Mouse (Mus musculus) forebrain, embryonic 14.5 days (tissue): ENCODE measurements around the gene Efcab5. TPM values are rescaled to one million over a fixed set of nuclear protein-coding genes. Genes with fewer than 3 reads are reported as not detected.
"Not testable (repeated sequence)": the region's sequence is repeated elsewhere in the genome, so short reads cannot be mapped to it uniquely, and the experiment has no call there.

Source experiments
- ATAC-seq: fragments of 200-750 bp; cut with Nextera tagmentation; 2 replicates; pipeline ENCODE4 v1.8.0; 2017; ENCODE audit warnings: mild to moderate bottlenecking, moderate library complexity
- DNase-seq: peaks from one replicate; pipeline ENCODE4 v3.0.0-alpha.2; 2015; ENCODE audit warnings: low spot score
- H3K27ac ChIP-seq: fragments of 300-500 bp; sonication (generic); 2 replicates; pipeline ENCODE4 v1.5.1; 2014; ENCODE audit warnings: low read depth, mild to moderate bottlenecking, control low read depth, low read length, moderate library complexity
- H3K27me3 ChIP-seq: fragments of 300-500 bp; sonication (generic); replicated peaks from 2 replicates; pipeline ENCODE4 v1.6.1; 2014; ENCODE audit warnings: low read length, control low read depth, mixed read lengths; ENCODE audit not compliant: control insufficient read depth, insufficient read depth
- H3K36me3 ChIP-seq: fragments of 300-500 bp; sonication (generic); 2 replicates; pipeline ENCODE4 v1.6.1; 2014; ENCODE audit warnings: low read length, control low read depth; ENCODE audit not compliant: control insufficient read depth, insufficient read depth
- H3K4me1 ChIP-seq: fragments of 300-500 bp; sonication (generic); 2 replicates; pipeline ENCODE4 v1.6.1; 2014; ENCODE audit warnings: antibody characterized with exemption, low read length, control low read depth; ENCODE audit not compliant: control insufficient read depth, insufficient read depth
- H3K4me2 ChIP-seq: fragments of 300-500 bp; sonication (generic); 2 replicates; pipeline ENCODE4 v1.6.1; 2014; ENCODE audit warnings: mild to moderate bottlenecking, control low read depth, low read length
- H3K4me3 ChIP-seq: fragments of 300-500 bp; sonication (generic); 2 replicates; pipeline ENCODE4 v1.5.1; 2014; ENCODE audit warnings: low read depth, low read length, control low read depth
- H3K9ac ChIP-seq: fragments of 300-500 bp; sonication (generic); 2 replicates; pipeline ENCODE4 v1.6.1; 2014; ENCODE audit warnings: mild to moderate bottlenecking, low read length, control low read depth, moderate library complexity
- H3K9me3 ChIP-seq: fragments of 300-500 bp; sonication (generic); replicated peaks from 2 replicates; pipeline ENCODE4 v1.6.1; 2016; ENCODE audit warnings: low read length, control low read depth, mixed read lengths; ENCODE audit not compliant: control insufficient read depth
- WGBS: fragments of 180-500 bp; shearing (Covaris S2); extraction: QIAGEN DNeasy Blood & Tissue Kit; methylation state at CpG from one replicate; pipeline ENCODE4 v1.1.7; 2014; 5-methylcytosine and 5-hydroxymethylcytosine counted together
- polyA plus RNA-seq: library from polyadenylated mRNA; unstranded; fragments of >200 nt; fragmentation: Nextera tagmentation; extraction: Ambion mirVana; gene quantifications from 2 replicates; pipeline ENCODE4 v1.2.1, GENCODE M21; 2014

Gene Efcab5
- polyA plus RNA-seq, 1 experiment from 2014 or later: 0.74 TPM

DNA sequence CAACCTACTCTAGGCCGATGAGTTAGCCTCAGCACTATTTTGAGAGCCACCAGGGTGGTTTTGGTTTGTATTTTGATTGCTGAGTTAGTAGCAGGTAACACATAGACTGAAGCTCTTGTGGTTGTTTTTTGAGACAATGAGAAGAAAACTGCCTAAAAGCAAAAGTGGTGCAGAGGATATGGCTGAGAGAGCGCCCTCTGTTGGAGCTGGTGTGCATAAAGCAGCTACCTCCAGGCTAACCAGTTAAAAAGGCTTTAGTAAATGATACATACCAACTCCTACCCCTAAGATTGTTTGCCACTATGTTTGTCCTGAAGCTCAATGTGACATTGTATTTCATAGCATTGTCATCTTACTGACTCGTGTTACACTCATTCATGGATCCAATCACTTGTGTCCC lies 56.2 kb downstream of the Efcab5 start:
- no peaks in the 10 kb centered on the region for H3K36me3 ChIP-seq
- no peaks in the 10 kb centered on the region for H3K9me3 ChIP-seq
- H3K27me3 ChIP-seq: no peaks in the 10 kb centered on the region
- 59% methylated on average over 3 of the region's 3 CpGs for WGBS
- DNase-seq: no peak
- no peak for ATAC-seq
- H3K4me1 ChIP-seq: no peaks in the 10 kb centered on the region
- no peak overlapping the region for H3K27ac ChIP-seq
- no peak overlapping the region for H3K4me2 ChIP-seq
- no peak overlapping the region for H3K9ac ChIP-seq
- no peak overlapping the region for H3K4me3 ChIP-seq

DNA sequence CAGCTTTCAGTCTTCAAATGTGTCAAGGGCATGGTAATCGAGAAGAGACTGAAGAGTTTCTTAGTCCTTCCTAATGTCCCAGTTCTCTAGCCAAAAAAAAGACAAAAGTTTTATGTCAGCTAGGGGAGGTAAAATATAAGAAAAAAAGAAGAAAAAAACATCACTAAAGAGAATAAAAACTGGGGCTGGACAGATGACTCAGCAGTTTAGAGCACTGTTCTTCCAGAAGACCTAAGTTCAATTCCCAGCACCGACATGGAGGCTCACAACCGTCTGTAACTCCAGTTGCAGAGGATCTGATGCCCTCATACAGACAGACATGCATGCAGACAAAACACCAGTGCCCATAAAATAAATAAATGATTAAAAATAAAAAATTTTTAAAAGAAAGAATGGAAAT lies 60.2 kb downstream of the Efcab5 start:
- no peak overlapping the region for H3K4me3 ChIP-seq
- no peaks in the 10 kb centered on the region for H3K9me3 ChIP-seq
- no peak for ATAC-seq
- no peak overlapping the region for H3K4me2 ChIP-seq
- no peaks in the 10 kb centered on the region for H3K27me3 ChIP-seq
- no peak overlapping the region for H3K27ac ChIP-seq
- no peaks in the 10 kb centered on the region for H3K4me1 ChIP-seq
- no peak for DNase-seq
- 91% methylated on average over 3 of the region's 3 CpGs for WGBS
- H3K9ac ChIP-seq: no peak overlapping the region
- H3K36me3 ChIP-seq: no peaks in the 10 kb centered on the region

DNA sequence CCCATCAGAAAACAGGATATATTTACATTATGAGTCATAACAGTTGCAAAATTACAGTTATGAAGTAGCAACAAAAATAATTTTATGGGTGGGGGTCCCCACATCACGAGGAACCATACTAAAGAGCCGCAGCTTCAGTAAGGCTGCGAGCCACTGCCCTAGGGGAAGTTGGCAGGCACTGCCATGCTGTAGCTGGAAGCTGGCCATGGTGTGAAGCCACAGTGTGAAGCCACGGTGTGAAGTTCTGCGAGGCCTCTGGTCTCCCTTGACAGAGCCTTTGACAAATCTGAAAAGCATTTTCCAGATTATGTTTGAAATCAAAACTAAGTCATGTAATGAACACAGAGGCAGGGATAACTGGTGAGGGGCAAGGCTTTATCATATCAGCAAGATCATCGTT lies 77.6 kb downstream of the Efcab5 start:
- 69% methylated on average over 6 of the region's 6 CpGs for WGBS
- ATAC-seq: no peak

DNA sequence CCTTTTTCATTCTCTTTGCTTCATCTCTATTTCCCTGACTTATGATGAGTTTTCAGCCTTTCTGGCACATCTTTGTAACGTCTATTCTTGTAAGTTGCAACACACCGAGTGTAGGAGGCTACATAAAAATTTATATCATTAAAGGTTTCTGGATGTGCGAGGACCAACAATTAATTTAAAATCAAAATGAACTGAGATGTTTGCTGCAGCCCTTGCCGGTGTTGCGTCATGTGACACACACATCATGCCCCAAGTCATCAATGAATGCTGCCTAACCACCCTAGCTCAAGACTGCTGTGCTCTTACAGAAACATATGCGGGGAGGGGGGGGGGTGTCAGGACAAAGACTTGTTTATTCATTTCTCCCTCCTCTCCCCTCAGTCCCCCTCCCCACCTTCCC lies 80.3 kb downstream of the Efcab5 start:
- Histone ChIP-seq H3K4me3 (no peak overlapping the region), H3K4me2 (no peak overlapping the region), H3K27me3 (no peaks in the 10 kb centered on the region), H3K9me3 (no peaks in the 10 kb centered on the region), H3K9ac (no peak overlapping the region), H3K4me1 (no peaks in the 10 kb centered on the region), H3K27ac (no peak overlapping the region), H3K36me3 (no peaks in the 10 kb centered on the region)
- no peak for DNase-seq
- 90% methylated on average over 6 of the region's 6 CpGs for WGBS
- ATAC-seq: no peak

More for the DNA sequence above, 77.6 kb downstream of the Efcab5 start:
- H3K27ac ChIP-seq: no peak overlapping the region
- H3K4me1 ChIP-seq: no peaks in the 10 kb centered on the region
- H3K36me3 ChIP-seq: no peaks in the 10 kb centered on the region
- H3K9me3 ChIP-seq: no peaks in the 10 kb centered on the region
- no peaks in the 10 kb centered on the region for H3K27me3 ChIP-seq
- no peak overlapping the region for H3K9ac ChIP-seq
- no peak for DNase-seq
- H3K4me2 ChIP-seq: no peak overlapping the region
- H3K4me3 ChIP-seq: no peak overlapping the region

DNA sequence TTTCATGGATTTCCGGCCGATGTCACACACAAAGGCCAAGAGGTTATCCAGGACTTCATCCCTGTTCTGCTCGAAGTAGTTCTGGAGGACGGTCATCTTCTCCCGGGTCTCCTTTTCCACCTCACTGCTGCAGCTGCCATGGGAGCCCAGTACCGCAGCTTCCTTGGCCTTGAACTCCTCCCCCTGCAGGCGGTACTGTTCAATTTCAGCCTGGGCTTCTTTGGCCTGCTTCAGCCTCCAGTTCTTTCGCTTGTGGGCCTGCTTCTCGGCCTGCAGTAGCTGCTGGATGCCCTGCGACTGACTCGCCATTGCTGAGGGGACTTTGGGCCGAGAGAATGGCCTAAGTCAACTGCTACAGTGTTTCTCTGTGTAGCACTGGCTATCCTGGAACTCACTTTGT lies 80.9 kb downstream of the Efcab5 start:
- not testable (repeated sequence) for DNase-seq, H3K9me3 ChIP-seq, H3K36me3 ChIP-seq, H3K27ac ChIP-seq, H3K27me3 ChIP-seq, H3K4me2 ChIP-seq, H3K4me3 ChIP-seq, ATAC-seq, H3K9ac ChIP-seq, H3K4me1 ChIP-seq
- 78% methylated on average over 12 of the region's 12 CpGs for WGBS

DNA sequence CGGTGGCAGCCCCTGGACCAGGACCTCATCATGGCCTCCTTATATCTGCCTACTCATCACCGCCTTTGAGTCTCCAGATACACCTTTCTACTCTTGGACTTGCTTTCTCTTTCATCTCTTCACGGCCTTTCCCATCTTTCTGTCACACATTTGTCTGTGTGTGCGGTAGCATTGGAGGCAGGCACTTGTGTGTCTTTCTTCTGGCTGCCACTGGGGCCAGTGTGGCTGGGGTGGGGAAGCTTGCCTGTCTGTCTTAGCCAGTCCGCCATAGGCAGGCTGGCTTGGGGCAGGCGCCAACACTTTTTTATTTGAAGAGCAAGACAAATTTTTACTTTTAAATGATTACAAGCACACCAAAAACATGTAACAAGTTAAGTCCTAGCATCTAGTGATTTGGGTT lies 81.8 kb downstream of the Efcab5 start:
- Histone ChIP-seq H3K9ac (no peak overlapping the region), H3K9me3 (no peaks in the 10 kb centered on the region), H3K4me3 (no peak overlapping the region), H3K36me3 (no peaks in the 10 kb centered on the region), H3K4me1 (no peaks in the 10 kb centered on the region), H3K27ac (no peak overlapping the region), H3K27me3 (no peaks in the 10 kb centered on the region), H3K4me2 (no peak overlapping the region)
- 95% methylated on average over 6 of the region's 6 CpGs for WGBS
- DNase-seq: no peak
- no peak for ATAC-seq

DNA sequence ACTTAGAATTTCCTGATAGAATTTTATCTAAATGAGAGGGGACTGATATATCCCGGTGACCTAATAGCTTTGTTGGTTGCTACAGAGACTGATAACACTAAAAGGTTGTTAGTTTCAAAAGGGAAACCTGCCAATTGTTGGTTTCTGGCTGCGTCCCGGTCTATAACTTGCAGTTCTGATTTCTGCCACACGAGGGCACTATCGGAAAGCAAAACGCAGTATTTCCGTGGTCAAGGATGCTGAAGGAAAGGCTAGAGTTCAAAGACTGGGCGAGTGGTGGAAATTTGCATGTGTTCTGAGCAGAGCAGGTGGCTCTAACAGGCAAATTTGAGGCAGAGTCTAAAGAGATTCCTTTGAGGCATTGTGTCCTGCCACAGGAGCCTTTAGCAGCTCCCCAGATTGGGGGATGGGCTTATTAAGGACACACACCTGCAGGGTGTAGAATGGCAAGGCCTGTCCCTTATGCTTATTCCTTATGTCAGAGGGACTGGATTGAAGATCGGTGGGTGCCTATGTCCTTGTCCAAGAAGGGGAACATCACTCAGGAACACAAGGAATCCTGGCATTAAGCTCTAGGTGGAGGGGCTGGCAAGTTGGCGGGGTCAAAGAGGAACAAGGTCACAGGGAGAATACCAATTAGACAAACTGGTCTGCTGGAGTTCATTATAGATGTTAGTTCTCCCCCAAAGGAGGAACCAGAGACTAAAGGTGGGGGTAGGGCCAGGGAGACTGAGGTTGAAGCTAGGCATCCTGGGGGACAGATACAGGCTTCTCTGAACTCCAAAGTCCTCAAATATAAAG lies 88.4 kb downstream of the Efcab5 start:
- DNase-seq (peak; percentile 82), ATAC-seq (peak; percentile 44; the same call in 1 of the 2 replicates)
- no peak overlapping the region for H3K27ac ChIP-seq
- no peak overlapping the region for H3K9ac ChIP-seq
- no peak overlapping the region for H3K4me3 ChIP-seq
- no peaks in the 10 kb centered on the region for H3K36me3 ChIP-seq
- WGBS: 12% methylated on average over 10 of the region's 10 CpGs
- H3K4me1 ChIP-seq: no peaks in the 10 kb centered on the region
- H3K27me3 ChIP-seq: no peaks in the 10 kb centered on the region
- no peak overlapping the region for H3K4me2 ChIP-seq
- H3K9me3 ChIP-seq: no peaks in the 10 kb centered on the region

DNA sequence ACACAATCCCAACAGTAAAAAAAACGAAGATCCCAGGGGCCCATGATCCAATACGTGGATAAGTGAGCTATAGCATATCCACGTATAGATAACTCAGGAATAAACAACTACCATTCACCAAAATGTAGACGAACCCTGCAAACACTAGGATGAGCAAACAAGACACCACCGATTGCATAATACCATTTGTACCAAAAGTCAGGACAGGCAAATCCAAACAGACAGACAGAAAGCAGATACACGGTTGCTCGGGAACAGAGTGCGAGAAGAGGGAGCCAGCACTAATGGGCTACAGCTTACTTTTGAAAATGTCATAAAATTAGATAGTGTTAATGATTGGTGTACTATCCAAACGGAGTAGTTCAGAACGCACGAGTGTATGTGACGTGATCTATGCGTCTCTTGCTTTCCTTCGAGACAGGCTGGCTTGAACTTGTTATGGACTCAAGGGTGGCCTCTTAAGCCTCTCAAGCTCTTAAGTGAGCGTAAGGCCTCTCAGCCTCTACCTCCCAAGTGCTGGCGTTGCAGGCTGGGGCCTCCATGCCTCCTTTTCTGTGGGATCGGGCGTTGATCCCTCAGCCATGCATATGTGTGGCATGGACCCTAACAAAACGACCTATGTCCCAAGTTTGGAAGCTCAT lies 90.3 kb downstream of the Efcab5 start:
- Histone ChIP-seq H3K4me1 (no peaks in the 10 kb centered on the region), H3K4me2 (no peak overlapping the region), H3K9me3 (no peaks in the 10 kb centered on the region), H3K27ac (no peak overlapping the region), H3K4me3 (no peak overlapping the region), H3K27me3 (no peaks in the 10 kb centered on the region), H3K36me3 (no peaks in the 10 kb centered on the region), H3K9ac (no peak overlapping the region; the same call in 1 of the 2 replicates)
- 82% methylated on average over 19 of the region's 19 CpGs for WGBS
- DNase-seq: no peak
- no peak for ATAC-seq

DNA sequence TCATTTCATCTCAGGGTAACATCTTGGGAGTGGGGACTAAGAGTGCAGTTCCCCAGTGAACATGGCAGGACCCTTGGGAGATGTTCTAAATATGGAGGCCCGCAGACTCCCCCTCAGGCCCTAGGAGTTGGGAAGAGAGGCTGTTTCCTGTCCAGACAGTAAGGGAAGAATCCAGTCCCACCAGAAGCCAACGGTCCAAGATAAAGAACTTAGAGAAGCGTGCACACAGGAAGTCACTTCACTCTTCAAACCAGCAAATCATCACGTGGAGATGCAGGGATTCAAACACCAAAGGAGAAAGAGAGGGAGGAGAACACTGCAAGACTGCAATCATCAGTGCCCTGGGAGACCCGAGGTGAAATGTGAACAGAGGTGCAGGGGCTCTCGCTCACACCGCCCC lies 91.8 kb downstream of the Efcab5 start:
- Histone ChIP-seq H3K27me3 (no peaks in the 10 kb centered on the region), H3K4me2 (no peak overlapping the region), H3K4me1 (no peaks in the 10 kb centered on the region), H3K4me3 (no peak overlapping the region), H3K27ac (no peak overlapping the region), H3K9ac (no peak overlapping the region), H3K36me3 (no peaks in the 10 kb centered on the region), H3K9me3 (no peaks in the 10 kb centered on the region)
- ATAC-seq (no peak), DNase-seq (no peak)
- WGBS: 81% methylated on average over 7 of the region's 7 CpGs
